Comparison of ENCODE assay signal across 8 mouse cellular contexts in the genomic region with DNA sequence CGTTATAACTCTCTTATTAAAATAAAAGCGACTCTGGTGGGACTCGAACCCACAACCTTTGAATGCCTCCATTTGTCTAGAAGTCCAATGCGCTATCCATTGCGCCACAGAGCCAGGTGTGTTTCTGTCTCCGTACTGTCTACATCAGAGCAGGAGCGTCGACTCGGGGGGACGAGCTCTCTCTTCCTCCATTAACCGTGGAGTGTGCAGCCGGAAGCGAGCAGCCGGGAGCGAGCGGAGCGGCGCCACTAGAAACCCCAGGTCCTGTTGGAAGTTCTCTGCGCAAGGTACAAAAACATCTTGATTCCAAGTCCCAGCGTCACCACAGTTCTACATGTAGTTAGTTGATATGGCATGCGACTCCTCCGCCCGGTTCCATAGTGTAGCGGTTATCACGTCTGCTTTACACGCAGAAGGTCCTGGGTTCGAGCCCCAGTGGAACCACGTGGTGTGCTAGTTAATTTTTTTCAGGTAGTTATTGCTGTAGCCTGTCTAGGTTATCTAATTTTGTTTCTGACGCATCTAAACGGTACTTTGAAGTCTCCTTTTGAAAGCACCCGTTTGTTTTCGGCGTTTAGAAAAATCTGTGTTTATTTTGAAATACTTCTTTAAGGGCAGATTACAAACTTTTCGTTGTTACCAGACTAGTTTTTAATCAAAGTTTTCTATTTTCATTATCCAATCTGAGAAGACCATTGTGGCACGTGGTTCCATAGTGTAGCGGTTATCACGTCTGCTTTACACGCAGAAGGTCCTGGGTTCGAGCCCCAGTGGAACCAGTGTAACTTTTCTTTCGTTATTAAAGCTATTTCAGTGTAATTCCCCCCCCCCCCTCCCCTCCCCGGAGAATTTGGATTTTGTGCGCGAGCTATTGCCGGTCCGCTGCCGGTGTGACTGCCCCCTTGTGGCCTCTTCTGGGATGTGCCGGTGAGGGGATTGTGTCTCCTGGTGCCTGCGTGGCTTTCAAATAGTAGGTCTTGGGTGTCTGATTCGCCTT. TPM values are rescaled to one million over a fixed set of nuclear protein-coding genes. Genes with fewer than 3 reads are reported as not detected.
DNase-seq lines count a peak whose midpoint lies in the region; ATAC-seq and TF ChIP-seq lines count a peak whose summit lies in the region.

No protein-coding gene starts in this region.

- no peaks in the 10 kb centered on the region for H3K9me3 ChIP-seq in lung, embryonic 14.5 days (ENCODE audit: low read depth, low read length)

- peak overlapping the region; percentile 90 for H3K27ac ChIP-seq in lung, embryonic 14.5 days (ENCODE audit: low read depth)

- DNase-seq in MEL-GATA-1-ER (ENCODE audit: extremely low read depth, low read depth): peak; percentile 89
- peak; percentile 88 for DNase-seq in cerebellum, adult 8-10 months
- peak; percentile 96 for DNase-seq in forelimb bud, embryonic 11.5 days (ENCODE audit: low read depth, low spot score)
- peak; percentile 79 to 92 for DNase-seq in layer of hippocampus, adult 8-10 months (ENCODE audit: low spot score in 2 of 2)
- DNase-seq in lung, embryonic 14.5 days: peak; percentile 98
- DNase-seq in testis, postnatal 14 days (ENCODE audit: low spot score): peak; percentile 78

- H3K4me2 ChIP-seq in lung, embryonic 14.5 days: peak overlapping the region; percentile 70

- peak overlapping the region; percentile 35 for H3K9ac ChIP-seq in lung, embryonic 14.5 days

- peak; percentile 82 for TF ChIP-seq CTCF in lung, embryonic 14.5 days (IDR thresholded peaks at IDR 0.05; ENCODE audit: low read depth)

- ATAC-seq in hematopoietic stem cell, adult 5-6 weeks (replicated peaks in 1 of 2; ENCODE audit: insufficient read depth in 1 of 2, low FRiP score in 2 of 2, low TSS enrichment in 1 of 2, low read depth in 1 of 2, poor library complexity in 2 of 2, severe bottlenecking in 2 of 2): peak; percentile 35 to 48
- peak; percentile 82 for ATAC-seq in lung, embryonic 14.5 days (ENCODE audit: insufficient read depth)
- peak; percentile 60 for ATAC-seq in neutrophil, adult 5-6 weeks (ENCODE audit: extremely low read depth, insufficient number of reproducible peaks, low FRiP score, poor library complexity, severe bottlenecking)

- H3K36me3 ChIP-seq in lung, embryonic 14.5 days (ENCODE audit: insufficient read depth): no peaks in the 10 kb centered on the region

- H3K4me1 ChIP-seq in lung, embryonic 14.5 days (ENCODE audit: insufficient read depth): no peaks in the 10 kb centered on the region

- peak overlapping the region; percentile 61 for H3K4me3 ChIP-seq in lung, embryonic 14.5 days (ENCODE audit: low read depth, low read length)

- no peaks in the 10 kb centered on the region for H3K27me3 ChIP-seq in lung, embryonic 14.5 days (ENCODE audit: insufficient read depth, low read length)

- WGBS in lung, embryonic 14.5 days: under 1% methylated on average over 49 of the region's 49 CpGs

RNA-seq across cellular contexts. Expression of a gene that starts 29.3 kb away (rescaled TPM):
- total RNA-seq in hematopoietic stem cell, adult 5-6 weeks (2017): not detected in 2 replicates
- total RNA-seq in layer of hippocampus, adult 8-10 months (2022): not detected
- polyA plus RNA-seq in lung, embryonic 14.5 days (2014; fragmentation: Nextera tagmentation; extraction: Ambion mirVana): not detected in 2 replicates
- not detected in 2 replicates for total RNA-seq in neutrophil, adult 5-6 weeks (2017)

RNA-seq across cellular contexts. Expression of a gene that starts 46.1 kb away (rescaled TPM):
- 35.0 and 39.5 TPM in 2 replicates for total RNA-seq in hematopoietic stem cell, adult 5-6 weeks (2017)
- total RNA-seq in layer of hippocampus, adult 8-10 months (2022): 10 to 100 TPM; 49.6 to 55.3 (median 53.3) TPM
- polyA plus RNA-seq in lung, embryonic 14.5 days (2014; fragmentation: Nextera tagmentation; extraction: Ambion mirVana): 7.4 and 7.5 TPM in 2 replicates
- total RNA-seq in neutrophil, adult 5-6 weeks (2017): 39.0 and 42.6 TPM in 2 replicates

RNA-seq across cellular contexts. Expression of a gene that starts 50.6 kb away (rescaled TPM):
- not detected in 2 replicates for total RNA-seq in hematopoietic stem cell, adult 5-6 weeks (2017)
- not detected for total RNA-seq in layer of hippocampus, adult 8-10 months (2022)
- not detected in 2 replicates for polyA plus RNA-seq in lung, embryonic 14.5 days (2014; fragmentation: Nextera tagmentation; extraction: Ambion mirVana)
- total RNA-seq in neutrophil, adult 5-6 weeks (2017): not detected in 2 replicates

Comparison
In these comparisons a context has a peak if more than half of its experiments do, and no peak if none do; other contexts are left out.
1. Peak in every context shown above with its lines: DNase-seq, ATAC-seq, H3K4me3 ChIP-seq and H3K27ac ChIP-seq.